Mouse (Mus musculus) adrenal gland, adult 18-20 months (tissue): Measurements from ENCODE around the gene Nmral1. TPM values are rescaled to one million over a fixed set of nuclear protein-coding genes. Genes with fewer than 3 reads are reported as not detected.

Experiments used
- DNase-seq, 2 experiments: peaks; one replicate each; pipeline ENCODE4 v3.0.0; 2021 to 2022; ENCODE audit warnings: low spot score in 2 of 2
- total RNA-seq, 2 experiments: library from RNA; stranded (reverse); gene quantifications; 1 replicate in 1 of 2; 2 replicates in 1 of 2; pipeline ENCODE4 v1.2.3; 2021

Gene Nmral1
- total RNA-seq, 2 experiments from 2014 or later, result 3.1 to 4.7 TPM

- DNase-seq, result no peak
Measured at GRCm38 (mm10) chr16:4665726-4666125, 53.4 kb downstream of the Nmral1 start.

- DNase-seq, result no peak
Measured at GRCm38 (mm10) chr16:4663806-4664205, 55.4 kb downstream of the Nmral1 start.

DNA sequence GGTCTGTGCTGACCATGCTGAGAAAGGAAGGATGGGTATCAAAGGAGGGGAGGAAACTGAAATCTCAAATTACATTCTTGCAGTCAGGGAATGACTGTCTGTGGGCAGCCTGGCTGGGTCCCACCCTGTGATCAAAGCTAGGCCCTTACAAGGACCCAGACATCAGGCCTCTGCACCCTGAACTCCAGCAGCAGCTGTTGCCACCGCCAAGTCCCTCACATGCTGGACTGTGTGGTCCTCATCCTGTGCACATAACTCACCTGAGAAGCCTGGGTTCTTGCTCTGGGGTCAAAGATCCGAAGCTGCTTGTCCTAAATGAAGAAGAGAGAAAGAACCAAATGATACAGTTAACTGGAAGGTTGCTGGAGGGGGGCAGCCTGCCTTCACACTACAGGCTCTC lies 57.6 kb downstream of the Nmral1 start:
- DNase-seq, result no peak

Other genes with a start within 250 kb of the Nmral1 start
- gene Srl, start 177.5 kb downstream of the Nmral1 start, total RNA-seq, result 1 to 10 TPM; 7.3 to 8.3 TPM
- 1 to 10 TPM; 5.1 to 5.7 TPM for gene Tfap4, start 159.5 kb downstream of the Nmral1 start, total RNA-seq
- 10 to 100 TPM; 11.3 to 11.5 TPM for gene Glis2, start 124.6 kb downstream of the Nmral1 start, total RNA-seq
- gene Pam16, start 94.4 kb downstream of the Nmral1 start, total RNA-seq, result 100 to 1,000 TPM; 117 to 118 TPM
- 10 to 100 TPM; 10.0 to 15.3 TPM for gene Vasn, start 79.4 kb downstream of the Nmral1 start, total RNA-seq
- gene Dnaja3, start 79.4 kb downstream of the Nmral1 start, total RNA-seq, result 100 to 1,000 TPM; 132 to 145 TPM
- gene Coro7, start 39.6 kb downstream of the Nmral1 start, total RNA-seq, result 10 to 100 TPM; 21.0 to 25.7 TPM
- 10 to 100 TPM; 73.5 to 83.8 TPM for gene Hmox2, start 7.0 kb upstream of the Nmral1 start, total RNA-seq
- gene Cdip1, start 70.9 kb upstream of the Nmral1 start, total RNA-seq, result 100 to 1,000 TPM; 121 to 147 TPM
- gene 4930562C15Rik, start 116.1 kb upstream of the Nmral1 start, total RNA-seq, result not detected
- 10 to 100 TPM; 33.3 to 39.0 TPM for gene Ubald1, start 161.0 kb upstream of the Nmral1 start, total RNA-seq
- 10 to 100 TPM; 83.7 to 86.4 TPM for gene Mgrn1, start 166.9 kb upstream of the Nmral1 start, total RNA-seq
- 10 to 100 TPM; 46.1 to 62.3 TPM for gene Nudt16l1, start 219.4 kb upstream of the Nmral1 start, total RNA-seq
- gene Anks3, start 244.8 kb upstream of the Nmral1 start, total RNA-seq, result 10 to 100 TPM; 39.3 to 49.8 TPM